Mouse (Mus musculus) lung, adult 2 months (tissue): Measurements from ENCODE around the gene Wdr20. TPM values are rescaled to one million over a fixed set of nuclear protein-coding genes. Genes with fewer than 3 reads are reported as not detected.

Experiments
- DNase-seq: peaks from one replicate; pipeline ENCODE4 v3.0.0; 2022
- H3K4me1 ChIP-seq: fragments of 200-500 bp; 2 replicates; pipeline ENCODE4 v1.6.1; 2011; ENCODE audit warnings: low read length; ENCODE audit not compliant: control insufficient read depth, insufficient read depth
- H3K4me3 ChIP-seq: fragments of 200-500 bp; replicated peaks from 2 replicates; pipeline ENCODE3; 2011; ENCODE audit warnings: low read depth, mild to moderate bottlenecking, control low read depth, low read length; ENCODE audit errors: extremely low read depth
- CTCF ChIP-seq: fragments of 200-500 bp; IDR thresholded peaks from 2 replicates; pipeline ENCODE4 v1.5.1; 2011; ENCODE audit warnings: mild to moderate bottlenecking, low read length, control low read depth; ENCODE audit not compliant: insufficient read depth
- POLR2A ChIP-seq: fragments of 200-500 bp; IDR thresholded peaks from 2 replicates; pipeline ENCODE4 v1.6.1; 2011; ENCODE audit warnings: low read depth, mild to moderate bottlenecking, control low read depth, low read length, borderline replicate concordance; ENCODE audit errors: extremely low read depth
- WGBS: fragments of 180-500 bp; shearing (Covaris S2); methylation state at CpG from one replicate; pipeline ENCODE4 v1.1.7; 2018; 5-methylcytosine and 5-hydroxymethylcytosine counted together
- polyA plus RNA-seq: library from polyadenylated mRNA; depleted of rRNA; stranded (reverse); fragments of >200 nt; gene quantifications from 2 replicates; pipeline ENCODE4 v1.2.3, GENCODE M21; 2012

Wdr20 gene
- polyA plus RNA-seq, 1 experiment: 16.2 TPM

DNA sequence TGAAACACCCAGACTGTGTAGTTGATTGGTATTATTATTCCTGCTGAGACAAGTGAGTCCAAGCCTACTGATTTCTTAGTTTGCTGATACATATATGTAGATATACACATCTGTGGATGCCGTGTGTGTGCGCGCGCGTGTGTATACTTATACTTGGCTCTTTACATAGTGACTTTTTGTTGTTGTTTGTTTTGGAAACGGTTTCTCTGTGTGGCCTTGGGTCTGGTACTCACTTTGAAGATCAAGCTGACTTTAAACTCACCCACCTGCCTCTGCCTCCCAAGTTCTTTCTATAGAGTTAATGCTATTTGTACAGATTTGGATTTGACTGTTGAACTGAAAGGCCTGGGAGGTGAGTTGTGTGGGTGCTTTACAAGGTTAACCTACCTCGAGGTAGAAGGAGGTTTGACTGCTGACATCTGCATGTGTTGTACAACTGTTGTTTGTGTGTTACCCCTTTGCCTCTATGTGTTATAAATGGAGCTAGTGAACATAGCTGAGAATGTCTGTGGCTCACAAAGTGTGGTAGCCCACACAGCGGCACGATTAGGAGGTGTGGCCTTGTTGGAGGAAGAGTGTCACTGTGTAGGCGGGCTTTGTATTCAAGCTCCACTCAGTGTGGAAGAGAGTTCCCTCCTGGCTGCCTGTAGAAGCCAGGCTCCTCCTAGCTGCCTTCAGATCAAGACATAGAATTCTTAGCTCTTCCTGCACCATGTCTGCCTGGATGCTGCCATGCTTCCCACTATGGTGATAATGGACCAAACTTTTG lies 32.9 kb downstream of the Wdr20 start:
- TF ChIP-seq CTCF: no peak
- no peak for TF ChIP-seq POLR2A
- 74% methylated on average over 10 of the region's 10 CpGs for WGBS
- Histone ChIP-seq H3K4me1 (peaks cover 4% of the 10 kb centered on the region; the same call in 1 of the 2 replicates), H3K4me3 (no peak overlapping the region)
- DNase-seq: no peak

DNA sequence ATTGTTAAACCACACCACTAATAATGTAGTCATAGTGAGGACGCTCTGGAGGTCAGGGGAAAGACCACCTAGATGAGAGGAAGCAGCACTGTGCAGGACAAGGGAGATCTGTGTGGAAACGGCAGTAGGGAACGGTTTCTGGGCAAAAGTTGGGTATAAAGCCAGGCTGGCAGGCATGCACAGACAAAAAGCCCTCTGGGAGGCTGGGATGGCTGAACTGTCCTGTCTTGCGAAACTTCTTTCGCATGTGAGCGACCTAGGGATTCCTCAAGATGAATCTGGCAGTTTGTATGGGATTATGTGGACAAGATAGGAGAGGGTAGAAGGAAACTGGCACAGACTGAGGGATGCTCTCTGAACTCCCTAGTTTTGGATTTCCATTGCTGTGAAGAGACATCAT lies 34.2 kb downstream of the Wdr20 start:
- WGBS: 88% methylated on average over 6 of the region's 6 CpGs
- peaks cover 7% of the 10 kb centered on the region; the same call in 1 of the 2 replicates for H3K4me1 ChIP-seq
- no peak for DNase-seq
- no peak overlapping the region for H3K4me3 ChIP-seq
- no peak for TF ChIP-seq CTCF
- no peak for TF ChIP-seq POLR2A

GRCm38 (mm10) chr12:110775628-110776426 lies 38.1 kb downstream of the Wdr20 start:
- WGBS: 35% methylated on average over 5 of the region's 5 CpGs

DNA sequence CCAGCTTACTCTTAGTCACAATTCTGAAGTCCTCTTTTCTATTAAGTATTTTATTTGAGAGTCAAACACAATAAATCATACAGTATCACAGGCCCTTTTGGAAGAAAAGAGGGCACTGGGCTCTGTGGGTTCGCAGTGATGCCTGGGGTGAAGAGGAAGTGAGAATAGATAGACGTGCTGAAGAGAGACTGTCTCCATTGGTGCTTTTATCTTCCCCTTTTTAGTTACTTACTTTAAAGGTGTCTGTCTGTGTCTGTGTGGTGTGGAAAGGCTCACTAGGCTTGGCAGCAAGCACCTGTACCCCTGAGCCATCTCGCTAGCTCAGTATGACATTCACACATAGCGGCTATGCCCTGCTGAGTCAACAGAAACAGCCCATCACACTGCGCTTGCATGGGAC lies 40.1 kb downstream of the Wdr20 start:
- H3K4me3 ChIP-seq: no peak overlapping the region
- peaks cover 4% of the 10 kb centered on the region; the same call in 1 of the 2 replicates for H3K4me1 ChIP-seq
- no peak for DNase-seq
- TF ChIP-seq POLR2A: no peak
- WGBS: 74% methylated on average over 5 of the region's 5 CpGs

More at GRCm38 (mm10) chr12:110775628-110776426, 38.1 kb downstream of the Wdr20 start:
- TF ChIP-seq CTCF (no peak), POLR2A (no peak)
- Histone ChIP-seq H3K4me3 (no peak overlapping the region), H3K4me1 (peaks cover 4% of the 10 kb centered on the region; the same call in 1 of the 2 replicates)
- no peak for DNase-seq

DNA sequence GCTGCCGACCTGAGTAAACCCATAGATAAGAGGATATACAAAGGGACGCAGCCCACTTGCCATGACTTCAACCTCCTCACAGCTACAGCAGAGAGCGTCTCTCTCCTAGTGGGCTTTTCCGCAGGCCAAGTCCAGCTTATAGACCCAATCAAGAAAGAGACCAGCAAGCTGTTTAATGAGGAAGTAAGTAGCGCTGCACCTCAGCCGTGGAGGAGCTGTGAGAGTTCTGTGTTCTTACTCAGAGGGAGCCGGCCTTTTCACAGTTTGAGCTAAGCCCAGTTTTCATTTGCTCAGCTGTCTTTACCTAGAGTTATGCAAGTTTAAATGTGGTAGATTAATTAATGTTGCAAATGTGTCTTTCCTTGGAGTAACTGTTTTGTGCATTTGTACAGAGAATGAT lies 41.6 kb downstream of the Wdr20 start:
- no peak for DNase-seq
- TF ChIP-seq CTCF: no peak
- no peak for TF ChIP-seq POLR2A
- WGBS: 55% methylated on average over 7 of the region's 7 CpGs
- Histone ChIP-seq H3K4me3 (no peak overlapping the region), H3K4me1 (peaks cover 4% of the 10 kb centered on the region; the same call in 1 of the 2 replicates)

DNA sequence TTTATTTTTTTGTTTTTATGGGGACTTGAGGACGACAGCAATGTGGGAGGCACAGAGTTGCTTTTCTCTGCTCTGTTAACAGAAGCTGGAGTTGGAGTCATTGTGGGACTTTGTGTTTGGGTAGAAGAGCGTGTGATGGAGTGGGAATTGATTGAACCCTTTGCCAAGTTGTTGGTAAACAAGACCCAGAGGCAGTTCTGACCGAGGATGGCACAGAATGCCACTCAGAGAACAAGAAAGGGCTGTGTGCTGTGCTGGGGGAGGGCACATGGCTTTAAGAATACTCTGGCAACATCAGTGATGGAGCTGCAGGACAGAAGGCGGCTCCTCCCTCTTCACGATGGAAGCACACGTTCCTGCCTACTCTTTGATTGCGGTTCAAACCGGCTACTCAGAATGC lies 43.4 kb downstream of the Wdr20 start:
- H3K4me1 ChIP-seq: peaks cover under 1% of the 10 kb centered on the region; the same call in 1 of the 2 replicates
- 79% methylated on average over 8 of the region's 8 CpGs for WGBS
- H3K4me3 ChIP-seq: no peak overlapping the region
- TF ChIP-seq CTCF (no peak), POLR2A (no peak)
- DNase-seq: no peak

- TF ChIP-seq CTCF (no peak), POLR2A (no peak)
- DNase-seq: no peak
- WGBS: 94% methylated on average over 1 of the region's 1 CpGs
- H3K4me1 ChIP-seq: no peaks in the 10 kb centered on the region; the same call in 1 of the 2 replicates
- H3K4me3 ChIP-seq: no peak overlapping the region
These were observed 44.5 kb downstream of the Wdr20 start for GRCm38 (mm10) chr12:110782278-110782677.

DNA sequence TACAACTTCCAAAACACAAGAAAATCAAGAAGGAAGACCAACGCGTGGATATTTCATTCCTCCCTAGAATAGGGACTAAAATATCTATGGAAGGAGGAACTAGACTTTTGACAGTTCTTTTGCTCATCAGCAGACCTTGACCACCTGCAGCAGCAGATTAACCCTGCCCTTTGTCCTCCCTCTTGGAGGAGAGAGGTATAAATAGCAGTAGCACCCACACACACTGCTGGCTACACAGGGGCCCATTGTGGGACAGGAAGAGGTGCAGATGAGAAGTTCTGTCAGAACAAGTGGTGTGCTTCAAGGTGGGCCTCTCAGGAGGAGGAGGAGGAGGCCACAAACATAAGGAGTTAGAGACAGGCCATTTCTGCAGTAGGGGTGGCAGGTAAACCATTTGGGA lies 46.5 kb downstream of the Wdr20 start:
- Histone ChIP-seq H3K4me3 (no peak overlapping the region), H3K4me1 (no peaks in the 10 kb centered on the region)
- DNase-seq: no peak
- TF ChIP-seq CTCF: no peak
- no peak for TF ChIP-seq POLR2A
- WGBS: 86% methylated on average over 2 of the region's 2 CpGs

- Histone ChIP-seq H3K4me1 (no peaks in the 10 kb centered on the region), H3K4me3 (no peak overlapping the region)
- DNase-seq: no peak
- WGBS: 62% methylated on average over 4 of the region's 4 CpGs
- no peak for TF ChIP-seq CTCF
- no peak for TF ChIP-seq POLR2A
These were observed 48.5 kb downstream of the Wdr20 start for GRCm38 (mm10) chr12:110786243-110786642.
